22 mouse cellular contexts compared by ENCODE assay signal in genomic region chr1:167770457-167770856, GRCm38 (mm10).
DNase-seq lines count a peak whose midpoint lies in the region; ATAC-seq lines count a peak whose summit lies in the region.
"Had no signal": no experiment of that assay in that cellular context is flagged by ENCODE, and none has a peak within 500 bp of the region (broad histone marks: within the 10 kb centered on the region; RNA-seq: fewer than 3 reads in every experiment).

No protein-coding gene starts in this region.

- H3K9ac ChIP-seq in embryonic facial prominence, embryonic 13.5 days, result no peak overlapping the region
- no peak overlapping the region for H3K9ac ChIP-seq in limb, embryonic 13.5 days
- no peak overlapping the region for H3K9ac ChIP-seq in midbrain, embryonic 14.5 days (replicated peaks; ENCODE audit: low read length)
- H3K9ac ChIP-seq: embryonic facial prominence, embryonic 12.5 days; forebrain, embryonic 15.5 days; heart, embryonic 13.5 days; hindbrain, embryonic 15.5 days had no signal

- DNase-seq in embryonic facial prominence, embryonic 10.5 days (ENCODE audit: low spot score), result peak; percentile 36
- DNase-seq in hindlimb bud, embryonic 11.5 days (ENCODE audit: extremely low spot score, low read depth, low spot score), result peak; percentile 31
- DNase-seq in frontal cortex, postnatal 14 days (ENCODE audit: low spot score in 2 of 2), result no peak
- no peak for DNase-seq in midbrain, embryonic 14.5 days
- no peak for DNase-seq in urinary bladder, adult 2 months (ENCODE audit: low spot score)
- DNase-seq: adrenal gland, postnatal 14 days; cerebellum, adult 11-12 months; cerebellum, adult 9-11 months; cerebellum, postnatal 36 days; gastrocnemius, postnatal 14 days; heart, postnatal 36 days had no signal

- ATAC-seq in embryonic facial prominence, embryonic 13.5 days (ENCODE audit: insufficient number of reproducible peaks, insufficient read depth, low FRiP score, low TSS enrichment, low read depth), result no peak
- peak; percentile 40 for ATAC-seq in limb, embryonic 13.5 days (ENCODE audit: low FRiP score, low read depth)
- no peak for ATAC-seq in midbrain, embryonic 14.5 days (ENCODE audit: low FRiP score, low TSS enrichment)
- ATAC-seq: activated CD4-positive, CD25-positive, alpha-beta regulatory T cell, adult 4 months; forebrain, embryonic 15.5 days; inflammation-experienced regulatory T-cells, adult 6 months; intestine, postnatal 0 days; Patski had no signal

- no peak overlapping the region for H3K4me3 ChIP-seq in embryonic facial prominence, embryonic 10.5 days
- H3K4me3 ChIP-seq in embryonic facial prominence, embryonic 13.5 days, result no peak overlapping the region
- H3K4me3 ChIP-seq in limb, embryonic 13.5 days, result no peak overlapping the region
- no peak overlapping the region for H3K4me3 ChIP-seq in midbrain, embryonic 14.5 days (replicated peaks; ENCODE audit: low read depth, low read length)
- H3K4me3 ChIP-seq: embryonic facial prominence, embryonic 12.5 days; forebrain, embryonic 15.5 days; heart, embryonic 13.5 days; hindbrain, embryonic 15.5 days had no signal

- 66% methylated on average over 7 of the region's 7 CpGs for WGBS in embryonic facial prominence, embryonic 10.5 days
- 31% methylated on average over 7 of the region's 7 CpGs for WGBS in embryonic facial prominence, embryonic 13.5 days
- WGBS in limb, embryonic 13.5 days, result 35% methylated on average over 7 of the region's 7 CpGs
- WGBS in midbrain, embryonic 14.5 days, result 91% methylated on average over 7 of the region's 7 CpGs

- H3K4me2 ChIP-seq in embryonic facial prominence, embryonic 13.5 days, result no peak overlapping the region
- H3K4me2 ChIP-seq in limb, embryonic 13.5 days (replicated peaks), result no peak overlapping the region
- no peak overlapping the region for H3K4me2 ChIP-seq in midbrain, embryonic 14.5 days (ENCODE audit: low read length)
- H3K4me2 ChIP-seq: embryonic facial prominence, embryonic 12.5 days; forebrain, embryonic 15.5 days; heart, embryonic 13.5 days; hindbrain, embryonic 15.5 days had no signal

- no peaks in the 10 kb centered on the region for H3K9me3 ChIP-seq in embryonic facial prominence, embryonic 10.5 days
- H3K9me3 ChIP-seq in embryonic facial prominence, embryonic 13.5 days, result no peaks in the 10 kb centered on the region
- H3K9me3 ChIP-seq in limb, embryonic 13.5 days, result no peaks in the 10 kb centered on the region
- no peaks in the 10 kb centered on the region for H3K9me3 ChIP-seq in midbrain, embryonic 14.5 days (ENCODE audit: control insufficient read depth, low read length)
- H3K9me3 ChIP-seq: embryonic facial prominence, embryonic 12.5 days; forebrain, embryonic 15.5 days; heart, embryonic 13.5 days; hindbrain, embryonic 15.5 days had no signal

- H3K27me3 ChIP-seq in embryonic facial prominence, embryonic 10.5 days (replicated peaks; ENCODE audit: low read depth, poor library complexity, severe bottlenecking), result no peaks in the 10 kb centered on the region
- no peaks in the 10 kb centered on the region for H3K27me3 ChIP-seq in embryonic facial prominence, embryonic 13.5 days
- H3K27me3 ChIP-seq in limb, embryonic 13.5 days, result 0 out of 2 replicates have a peak, but pooled peaks cover 6% of the 10 kb centered on the region
- peaks cover 6% of the 10 kb centered on the region; the same call in 1 of the 2 replicates for H3K27me3 ChIP-seq in midbrain, embryonic 14.5 days (ENCODE audit: control insufficient read depth, insufficient read depth, low read length)
- H3K27me3 ChIP-seq: CH12.LX; embryonic facial prominence, embryonic 12.5 days; forebrain, embryonic 15.5 days; heart, embryonic 13.5 days; hindbrain, embryonic 15.5 days had no signal

- H3K4me1 ChIP-seq in embryonic facial prominence, embryonic 10.5 days, result peaks cover 11% of the 10 kb centered on the region
- H3K4me1 ChIP-seq in embryonic facial prominence, embryonic 13.5 days, result peaks cover 11% of the 10 kb centered on the region
- H3K4me1 ChIP-seq in limb, embryonic 13.5 days, result peaks cover 15% of the 10 kb centered on the region
- H3K4me1 ChIP-seq in midbrain, embryonic 14.5 days (ENCODE audit: control insufficient read depth, insufficient read depth, low read length), result no peaks in the 10 kb centered on the region
- H3K4me1 ChIP-seq: forebrain, embryonic 15.5 days; heart, embryonic 13.5 days; hindbrain, embryonic 15.5 days had no signal

- no peaks in the 10 kb centered on the region for H3K36me3 ChIP-seq in embryonic facial prominence, embryonic 10.5 days (replicated peaks)
- H3K36me3 ChIP-seq in embryonic facial prominence, embryonic 13.5 days, result no peaks in the 10 kb centered on the region
- H3K36me3 ChIP-seq in limb, embryonic 13.5 days, result no peaks in the 10 kb centered on the region
- no peaks in the 10 kb centered on the region for H3K36me3 ChIP-seq in midbrain, embryonic 14.5 days (ENCODE audit: control insufficient read depth, insufficient read depth, low read length)
- H3K36me3 ChIP-seq: embryonic facial prominence, embryonic 12.5 days; forebrain, embryonic 15.5 days; heart, embryonic 13.5 days; hindbrain, embryonic 15.5 days had no signal

- peak overlapping the region; percentile 7 for H3K27ac ChIP-seq in embryonic facial prominence, embryonic 10.5 days (replicated peaks)
- peak overlapping the region; percentile 5; the same call in 1 of the 2 replicates for H3K27ac ChIP-seq in embryonic facial prominence, embryonic 13.5 days
- no peak overlapping the region; the same call in 1 of the 2 replicates for H3K27ac ChIP-seq in limb, embryonic 13.5 days
- H3K27ac ChIP-seq in midbrain, embryonic 14.5 days (replicated peaks; ENCODE audit: low read depth, low read length), result no peak overlapping the region
- H3K27ac ChIP-seq: embryonic facial prominence, embryonic 12.5 days; forebrain, embryonic 15.5 days; heart, embryonic 13.5 days; hindbrain, embryonic 15.5 days had no signal

Comparison
In these comparisons a context has a peak if more than half of its experiments do, and no peak if none do; other contexts are left out.
1. DNase-seq: peak in embryonic facial prominence, embryonic 10.5 days (single experiment) and hindlimb bud, embryonic 11.5 days (single experiment); none in frontal cortex, postnatal 14 days (0 of 2), midbrain, embryonic 14.5 days (single experiment) and urinary bladder, adult 2 months (single experiment).
2. H3K27ac ChIP-seq: peak in embryonic facial prominence, embryonic 10.5 days (single experiment) and embryonic facial prominence, embryonic 13.5 days (single experiment); none in limb, embryonic 13.5 days (single experiment) and midbrain, embryonic 14.5 days (single experiment).